Comparison of ENCODE assay signal across 8 mouse cellular contexts in the genomic region with DNA sequence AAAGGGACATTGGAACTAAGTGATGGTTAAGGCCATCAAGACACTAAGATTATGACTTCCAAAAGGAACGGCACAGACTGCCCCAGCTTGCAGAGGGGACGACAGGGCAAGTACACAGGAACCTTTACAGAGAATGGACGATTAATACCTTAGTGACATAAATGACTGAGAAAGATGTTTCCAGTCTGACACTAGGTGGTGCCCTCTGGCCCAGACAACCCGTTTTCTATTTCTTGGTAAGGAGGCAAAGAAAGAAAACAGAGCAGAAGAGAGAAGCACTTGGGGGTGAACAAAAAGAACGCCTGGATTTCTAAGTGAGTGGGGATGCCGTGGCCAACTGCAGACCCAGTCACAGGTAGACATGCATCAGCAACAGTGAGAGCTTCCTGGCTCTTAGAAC. TPM values are rescaled to one million over a fixed set of nuclear protein-coding genes. Genes with fewer than 3 reads are reported as not detected.
DNase-seq lines count a peak whose midpoint lies in the region; ATAC-seq and TF ChIP-seq lines count a peak whose summit lies in the region.

No protein-coding gene starts in this region.

- 0 out of 2 replicates have a peak, but pooled peaks have one; percentile 20 for TF ChIP-seq CTCF in kidney, adult 2 months (conservative IDR thresholded peaks at IDR 0.05; ENCODE audit: insufficient read depth, insufficient read length, low read depth, low read length)

- peak overlapping the region; percentile 72 for H3K4me2 ChIP-seq in lung, embryonic 15.5 days

- no peak overlapping the region for H3K27ac ChIP-seq in kidney, adult 2 months (ENCODE audit: insufficient read depth, low read depth, low read length)
- no peak overlapping the region for H3K27ac ChIP-seq in lung, embryonic 15.5 days

- H3K9me3 ChIP-seq in lung, embryonic 15.5 days, result no peaks in the 10 kb centered on the region

- intact Hi-C loops in heart, postnatal 25 days (cut with DNase I), result no loop called here

- 16% methylated on average over 6 of the region's 6 CpGs for WGBS in kidney, adult 2 months
- WGBS in lung, embryonic 15.5 days, result 15% methylated on average over 6 of the region's 6 CpGs

- no peak overlapping the region for H3K9ac ChIP-seq in lung, embryonic 15.5 days

- ATAC-seq in lung, embryonic 15.5 days (ENCODE audit: borderline replicate concordance, extremely low read depth, low FRiP score, low TSS enrichment), result no peak

- peak; percentile 86 for DNase-seq in heart, adult 11 months
- no peak for DNase-seq in heart, postnatal 25 days (ENCODE audit: low spot score)
- peak; percentile 72 for DNase-seq in cerebellum, adult 9-10 months
- DNase-seq in forelimb bud, embryonic 11.5 days (ENCODE audit: low read depth, low spot score), result peak; percentile 13
- peak; percentile 53 for DNase-seq in kidney, adult 2 months
- DNase-seq in retina, embryonic 14.5 days (ENCODE audit: low spot score), result peak; percentile 72
- DNase-seq in ovary, postnatal 14 days (ENCODE audit: low spot score), result no peak

- no peaks in the 10 kb centered on the region for H3K27me3 ChIP-seq in kidney, adult 2 months (replicated peaks; ENCODE audit: control insufficient read depth, insufficient read depth, low read length)
- no peaks in the 10 kb centered on the region for H3K27me3 ChIP-seq in lung, embryonic 15.5 days

- no peak for TF ChIP-seq POLR2A in kidney, adult 2 months (IDR thresholded peaks at IDR 0.05; ENCODE audit: low read depth, low read length)

- peaks cover 11% of the 10 kb centered on the region for H3K4me1 ChIP-seq in kidney, adult 2 months (ENCODE audit: control insufficient read depth, insufficient read depth, low read length)
- peaks cover 37% of the 10 kb centered on the region for H3K4me1 ChIP-seq in lung, embryonic 15.5 days

- H3K4me3 ChIP-seq in kidney, adult 2 months (ENCODE audit: insufficient read depth, low read depth, low read length), result no peak overlapping the region
- 0 out of 2 replicates have a peak overlapping the region, but pooled peaks have one; percentile 1 for H3K4me3 ChIP-seq in lung, embryonic 15.5 days

- no peaks in the 10 kb centered on the region; the same call in 1 of the 2 replicates for H3K36me3 ChIP-seq in kidney, adult 2 months (ENCODE audit: control insufficient read depth, insufficient read depth, low read length)
- no peaks in the 10 kb centered on the region for H3K36me3 ChIP-seq in lung, embryonic 15.5 days

RNA-seq across cellular contexts. Expression of gene Tapt1, which starts 2.2 kb away (rescaled TPM):
- total RNA-seq in heart, postnatal 25 days (2021), result 10 to 100 TPM; 19.7 to 19.9 TPM
- polyA plus RNA-seq in kidney, adult 2 months (2012; rRNA removed), result 23.6 and 29.0 TPM in 2 replicates
- polyA plus RNA-seq in lung, embryonic 15.5 days (2015; fragmentation: Nextera tagmentation; extraction: Ambion mirVana), result 34.2 and 35.8 TPM in 2 replicates

Comparison
In these comparisons a context has a peak if more than half of its experiments do, and no peak if none do; other contexts are left out.
1. DNase-seq: peak in heart, adult 11 months (single experiment), cerebellum, adult 9-10 months (single experiment), forelimb bud, embryonic 11.5 days (single experiment), kidney, adult 2 months (single experiment) and retina, embryonic 14.5 days (single experiment); none in heart, postnatal 25 days (single experiment) and ovary, postnatal 14 days (single experiment).